Mouse (Mus musculus): ENCODE results near the gene Prpsap1. TPM values are rescaled to one million over a fixed set of nuclear protein-coding genes. Genes with fewer than 3 reads are reported as not detected.
A peak's percentile ranks its signal among the peaks of the same experiment; 100 is the strongest.

Prpsap1 gene
- polyA plus RNA-seq, 1 experiment: 451 TPM

DNA sequence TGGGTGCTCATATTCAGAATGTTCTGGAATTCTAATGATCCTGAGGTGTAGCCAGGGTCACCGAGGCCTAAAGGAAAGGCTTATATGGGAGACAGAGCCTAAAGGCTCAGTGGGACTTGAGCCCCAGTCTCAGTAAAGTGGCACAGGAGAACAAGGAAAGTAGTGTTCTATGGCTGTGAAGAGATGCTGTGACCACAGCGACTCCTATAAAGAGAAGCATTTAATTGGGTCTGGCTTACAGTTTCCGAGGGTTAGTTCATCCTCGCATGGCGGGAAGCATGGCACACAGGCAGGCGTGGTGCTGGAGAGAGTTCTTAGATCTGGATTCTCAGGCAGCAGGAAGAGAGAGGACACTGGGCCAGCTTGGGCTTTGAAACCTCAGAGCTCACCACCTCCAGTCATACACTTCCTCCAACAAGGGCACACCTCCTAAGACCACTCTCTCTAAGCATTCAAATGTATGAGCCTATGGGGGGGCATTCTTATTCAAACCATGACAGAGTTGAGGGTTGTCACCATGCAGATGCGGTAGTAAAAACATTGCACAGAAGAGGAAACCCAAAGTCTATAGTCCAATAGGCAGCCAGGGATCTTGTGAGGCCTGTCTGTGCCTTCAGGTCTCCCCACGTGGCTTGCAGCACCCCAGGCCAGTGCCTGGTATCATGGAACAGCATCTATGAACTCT, 34.8 kb upstream of the Prpsap1 start:
- TF ChIP-seq CTCF (IDR thresholded peaks at IDR 0.05; ENCODE audit: extremely low read depth, insufficient read length, insufficient replicate concordance, low read depth, low read length) (no peak), POLR2A (IDR thresholded peaks at IDR 0.05; ENCODE audit: low read depth, low read length) (no peak)
- Histone ChIP-seq H3K36me3 (ENCODE audit: control insufficient read depth, insufficient read depth, low read length) (no peaks in the 10 kb centered on the region), H3K27me3 (ENCODE audit: control insufficient read depth, insufficient read depth, low read length) (0 out of 2 replicates have a peak, but pooled peaks cover 4% of the 10 kb centered on the region), H3K27ac (ENCODE audit: insufficient read depth, low read depth, low read length) (no peak overlapping the region), H3K4me1 (ENCODE audit: control insufficient read depth, insufficient read depth, insufficient read length, low read length) (peaks cover 21% of the 10 kb centered on the region), H3K4me3 (ENCODE audit: low read depth, low read length) (no peak overlapping the region)
- 78% methylated on average over 8 of the region's 8 CpGs for WGBS

DNA sequence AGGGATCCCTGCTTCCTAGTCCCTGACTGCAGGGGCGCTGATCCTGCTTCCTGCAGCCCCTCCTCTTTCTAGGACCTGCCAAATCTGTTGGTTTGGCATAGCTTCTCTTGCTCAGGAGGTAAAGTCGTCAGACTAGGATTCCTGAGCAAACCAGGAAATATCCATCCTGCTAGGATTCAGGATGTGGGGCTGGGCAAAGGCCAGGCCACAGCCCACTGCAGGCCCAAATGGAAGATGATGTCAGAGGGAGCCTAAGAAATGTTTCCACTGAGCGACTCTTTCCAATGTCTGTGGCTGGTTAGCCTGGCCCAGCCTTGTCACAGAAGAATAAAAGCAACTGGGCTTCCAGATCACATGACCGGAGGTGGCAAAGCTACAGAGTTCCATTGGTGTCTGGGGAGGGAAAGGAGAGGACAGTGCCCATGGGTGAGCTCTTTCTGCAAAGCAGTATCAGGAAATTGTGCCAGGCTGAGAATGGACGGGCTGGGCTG, 29.7 kb upstream of the Prpsap1 start:
- H3K27ac ChIP-seq (ENCODE audit: insufficient read depth, low read depth, low read length): peak overlapping the region; percentile 27; the same call in 1 of the 2 replicates
- H3K4me1 ChIP-seq (ENCODE audit: control insufficient read depth, insufficient read depth, insufficient read length, low read length): peaks cover 5% of the 10 kb centered on the region; the same call in 1 of the 2 replicates
- no peaks in the 10 kb centered on the region; the same call in 1 of the 2 replicates for H3K27me3 ChIP-seq (ENCODE audit: control insufficient read depth, insufficient read depth, low read length)
- 29% methylated on average over 5 of the region's 5 CpGs for WGBS
- H3K4me3 ChIP-seq (ENCODE audit: low read depth, low read length): no peak overlapping the region
- TF ChIP-seq POLR2A (IDR thresholded peaks at IDR 0.05; ENCODE audit: low read depth, low read length) (no peak), CTCF (IDR thresholded peaks at IDR 0.05; ENCODE audit: extremely low read depth, insufficient read length, insufficient replicate concordance, low read depth, low read length) (no peak)
- no peaks in the 10 kb centered on the region for H3K36me3 ChIP-seq (ENCODE audit: control insufficient read depth, insufficient read depth, low read length)

DNA sequence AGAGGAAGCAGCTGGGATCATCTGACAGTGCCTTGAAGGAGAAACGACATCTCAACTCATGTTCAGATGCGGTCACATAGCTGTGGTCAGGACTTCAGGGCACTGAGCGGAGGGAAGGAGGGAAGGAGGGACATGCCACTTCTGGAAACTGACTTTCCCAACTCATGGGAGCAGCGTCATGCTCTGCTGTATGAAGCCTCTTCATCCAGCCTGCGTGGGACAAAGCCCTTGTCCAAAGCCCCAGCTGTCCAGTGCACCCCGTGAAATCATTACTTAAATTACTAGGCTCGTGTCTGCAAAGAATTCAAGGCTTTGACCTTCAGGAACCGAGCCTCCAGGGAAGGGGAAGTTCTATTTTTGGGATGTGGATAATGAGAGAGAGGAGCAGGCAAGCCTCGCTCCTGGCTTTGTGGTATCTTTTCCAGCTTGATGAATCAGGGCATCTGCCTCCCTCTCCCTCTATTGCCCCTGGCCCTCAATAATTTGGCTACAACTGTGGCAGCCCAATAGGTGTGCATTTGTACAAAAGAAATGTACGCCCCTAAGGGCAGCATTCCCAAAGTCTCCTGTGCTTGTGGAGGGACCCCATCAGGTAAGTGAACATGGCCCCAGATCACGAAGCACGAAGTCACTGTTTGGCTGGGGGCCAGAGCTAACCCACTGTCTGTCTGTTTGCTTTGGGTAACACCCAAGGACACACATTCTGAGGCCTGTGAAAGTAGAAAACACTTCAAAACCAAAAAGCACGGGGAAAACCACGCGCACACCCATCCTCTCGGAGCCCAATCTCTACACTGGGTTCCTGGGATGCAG, 29.1 kb upstream of the Prpsap1 start:
- 0 out of 2 replicates have a peak overlapping the region, but pooled peaks have one; percentile 23 for H3K27ac ChIP-seq (ENCODE audit: insufficient read depth, low read depth, low read length)
- no peaks in the 10 kb centered on the region; the same call in 1 of the 2 replicates for H3K27me3 ChIP-seq (ENCODE audit: control insufficient read depth, insufficient read depth, low read length)
- TF ChIP-seq CTCF (IDR thresholded peaks at IDR 0.05; ENCODE audit: extremely low read depth, insufficient read length, insufficient replicate concordance, low read depth, low read length): no peak
- TF ChIP-seq POLR2A (IDR thresholded peaks at IDR 0.05; ENCODE audit: low read depth, low read length): no peak
- H3K4me1 ChIP-seq (ENCODE audit: control insufficient read depth, insufficient read depth, insufficient read length, low read length): peaks cover 5% of the 10 kb centered on the region; the same call in 1 of the 2 replicates
- no peak overlapping the region for H3K4me3 ChIP-seq (ENCODE audit: low read depth, low read length)
- WGBS: 57% methylated on average over 16 of the region's 16 CpGs
- H3K36me3 ChIP-seq (ENCODE audit: control insufficient read depth, insufficient read depth, low read length): no peaks in the 10 kb centered on the region

DNA sequence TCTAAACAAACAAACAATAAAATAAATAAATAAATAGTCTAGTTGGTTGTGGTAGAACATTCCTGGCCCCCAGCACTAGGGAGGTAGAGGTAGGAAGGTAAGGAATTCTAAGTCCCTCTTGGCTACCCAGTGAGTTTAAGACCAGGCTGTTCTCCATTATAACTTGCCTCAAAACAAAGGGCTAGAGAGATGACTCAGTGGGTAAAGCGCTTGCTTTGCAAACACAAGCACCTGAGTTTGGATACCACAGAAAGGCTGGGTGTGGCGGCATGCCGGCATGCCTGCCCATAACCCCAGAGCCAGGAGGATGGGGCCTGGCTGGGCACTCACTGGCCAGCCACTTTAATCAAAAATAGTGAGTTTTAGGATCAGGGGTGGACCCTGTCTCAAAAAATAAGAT, 28.0 kb upstream of the Prpsap1 start:
- Histone ChIP-seq H3K27me3 (ENCODE audit: control insufficient read depth, insufficient read depth, low read length) (no peaks in the 10 kb centered on the region; the same call in 1 of the 2 replicates), H3K4me1 (ENCODE audit: control insufficient read depth, insufficient read depth, insufficient read length, low read length) (peaks cover 5% of the 10 kb centered on the region; the same call in 1 of the 2 replicates), H3K36me3 (ENCODE audit: control insufficient read depth, insufficient read depth, low read length) (no peaks in the 10 kb centered on the region), H3K27ac (ENCODE audit: insufficient read depth, low read depth, low read length) (no peak overlapping the region), H3K4me3 (ENCODE audit: low read depth, low read length) (no peak overlapping the region)
- WGBS: 67% methylated on average over 3 of the region's 3 CpGs
- TF ChIP-seq CTCF (IDR thresholded peaks at IDR 0.05; ENCODE audit: extremely low read depth, insufficient read length, insufficient replicate concordance, low read depth, low read length) (no peak), POLR2A (IDR thresholded peaks at IDR 0.05; ENCODE audit: low read depth, low read length) (no peak)

DNA sequence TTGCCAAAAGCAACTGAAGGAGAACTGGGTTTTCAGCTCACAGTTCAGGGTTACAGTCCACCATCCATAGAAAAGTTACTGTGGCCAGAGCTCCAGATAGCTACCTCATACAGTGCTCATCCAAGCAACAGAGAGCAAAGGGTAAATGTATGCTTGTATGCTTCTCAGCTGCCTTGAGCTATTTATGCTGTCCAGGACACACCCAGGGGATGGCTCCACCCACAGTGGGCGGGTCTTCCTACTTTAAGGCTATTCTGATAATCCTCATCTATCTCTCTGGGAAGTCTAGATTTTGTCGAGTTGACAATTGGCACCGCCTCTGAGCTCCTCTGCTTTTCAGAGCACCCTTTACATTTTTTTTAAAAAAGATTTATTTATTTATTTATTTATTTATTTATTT, 27.1 kb upstream of the Prpsap1 start:
- 45% methylated on average over 3 of the region's 3 CpGs for WGBS
- no peaks in the 10 kb centered on the region for H3K36me3 ChIP-seq (ENCODE audit: control insufficient read depth, insufficient read depth, low read length)
- no peak for TF ChIP-seq POLR2A (IDR thresholded peaks at IDR 0.05; ENCODE audit: low read depth, low read length)
- TF ChIP-seq CTCF (IDR thresholded peaks at IDR 0.05; ENCODE audit: extremely low read depth, insufficient read length, insufficient replicate concordance, low read depth, low read length): no peak

DNA sequence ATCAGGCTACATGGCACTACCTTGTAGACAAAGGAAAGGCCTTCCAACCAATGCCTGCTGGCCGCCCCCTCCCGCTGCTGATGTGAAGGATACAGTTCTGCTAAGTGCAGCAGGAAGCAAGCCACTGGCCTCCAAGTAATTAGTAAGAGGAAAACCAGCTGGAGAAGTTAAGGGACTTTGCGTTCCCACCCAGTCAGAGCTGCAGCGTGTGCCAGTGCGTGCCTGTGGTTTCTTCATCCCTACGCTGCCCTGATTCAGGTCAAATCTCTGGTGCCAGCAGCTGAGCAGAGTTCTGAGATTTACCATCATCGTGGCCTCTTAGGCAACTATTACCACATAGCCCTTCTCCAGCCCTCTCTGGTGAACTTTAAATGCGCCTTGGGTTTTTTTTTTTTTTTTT, 24.5 kb upstream of the Prpsap1 start:
- H3K27ac ChIP-seq (ENCODE audit: insufficient read depth, low read depth, low read length): no peak overlapping the region
- peaks cover under 1% of the 10 kb centered on the region; the same call in 1 of the 2 replicates for H3K4me1 ChIP-seq (ENCODE audit: control insufficient read depth, insufficient read depth, insufficient read length, low read length)
- WGBS: 68% methylated on average over 8 of the region's 8 CpGs
- no peak overlapping the region for H3K4me3 ChIP-seq (ENCODE audit: low read depth, low read length)
- no peaks in the 10 kb centered on the region; the same call in 1 of the 2 replicates for H3K27me3 ChIP-seq (ENCODE audit: control insufficient read depth, insufficient read depth, low read length)
- TF ChIP-seq POLR2A (IDR thresholded peaks at IDR 0.05; ENCODE audit: low read depth, low read length): no peak
- no peak for TF ChIP-seq CTCF (IDR thresholded peaks at IDR 0.05; ENCODE audit: extremely low read depth, insufficient read length, insufficient replicate concordance, low read depth, low read length)
- no peaks in the 10 kb centered on the region for H3K36me3 ChIP-seq (ENCODE audit: control insufficient read depth, insufficient read depth, low read length)

More for the DNA sequence above, 27.1 kb upstream of the Prpsap1 start:
- no peak overlapping the region for H3K27ac ChIP-seq (ENCODE audit: insufficient read depth, low read depth, low read length)
- peaks cover 5% of the 10 kb centered on the region; the same call in 1 of the 2 replicates for H3K4me1 ChIP-seq (ENCODE audit: control insufficient read depth, insufficient read depth, insufficient read length, low read length)
- no peaks in the 10 kb centered on the region; the same call in 1 of the 2 replicates for H3K27me3 ChIP-seq (ENCODE audit: control insufficient read depth, insufficient read depth, low read length)
- H3K4me3 ChIP-seq (ENCODE audit: low read depth, low read length): no peak overlapping the region

All from small intestine, adult 2 months (tissue).